Mouse (Mus musculus) kidney, embryonic 14.5 days (tissue): ENCODE measurements around the gene Kcnq2. TPM values are rescaled to one million over a fixed set of nuclear protein-coding genes. Genes with fewer than 3 reads are reported as not detected.

Source experiments
- ATAC-seq: fragments of 200-750 bp; cut with Nextera tagmentation; 2 replicates; pipeline ENCODE4 v1.8.0; 2017; ENCODE audit warnings: moderate number of reproducible peaks, mild to moderate bottlenecking, moderate TSS enrichment, moderate library complexity; ENCODE audit not compliant: low FRiP score, low TSS enrichment
- H3K27ac ChIP-seq: fragments of 300-500 bp; sonication (generic); 2 replicates; pipeline ENCODE4 v1.5.1; 2014; ENCODE audit warnings: low read depth, mild to moderate bottlenecking, low read length, moderate library complexity, mixed read lengths
- H3K27me3 ChIP-seq: fragments of 300-500 bp; sonication (generic); 2 replicates; pipeline ENCODE4 v1.6.1; 2014; ENCODE audit warnings: mild to moderate bottlenecking, low read length; ENCODE audit not compliant: control insufficient read depth, insufficient read depth
- H3K36me3 ChIP-seq: fragments of 300-500 bp; sonication (generic); 2 replicates; pipeline ENCODE4 v1.6.1; 2014; ENCODE audit warnings: low read length, mixed read lengths; ENCODE audit not compliant: control insufficient read depth, insufficient read depth
- H3K4me1 ChIP-seq: fragments of 300-500 bp; sonication (generic); 2 replicates; pipeline ENCODE4 v1.6.1; 2014; ENCODE audit warnings: low read length, mixed read lengths; ENCODE audit not compliant: control insufficient read depth, insufficient read depth
- H3K4me2 ChIP-seq: fragments of 300-500 bp; sonication (generic); replicated peaks from 2 replicates; pipeline ENCODE4 v1.6.1; 2014; ENCODE audit warnings: low read depth, mild to moderate bottlenecking, low read length
- H3K4me3 ChIP-seq: fragments of 300-500 bp; sonication (generic); 2 replicates; pipeline ENCODE4 v1.5.1; 2014; ENCODE audit warnings: mild to moderate bottlenecking, low read length
- H3K9ac ChIP-seq: fragments of 300-500 bp; sonication (generic); 2 replicates; pipeline ENCODE4 v1.6.1; 2014; ENCODE audit warnings: low read depth, mild to moderate bottlenecking, low read length, moderate library complexity
- H3K9me3 ChIP-seq: fragments of 300-500 bp; sonication (generic); 2 replicates; pipeline ENCODE4 v1.6.1; 2016; ENCODE audit warnings: low read length; ENCODE audit not compliant: control insufficient read depth
- WGBS: fragments of 180-500 bp; shearing (Covaris S2); extraction: QIAGEN DNeasy Blood & Tissue Kit; methylation state at CpG from one replicate; pipeline ENCODE4 v1.1.7; 2014; 5-methylcytosine and 5-hydroxymethylcytosine counted together
- polyA plus RNA-seq: library from polyadenylated mRNA; unstranded; fragments of >200 nt; fragmentation: Nextera tagmentation; extraction: Ambion mirVana; gene quantifications from 2 replicates; pipeline ENCODE4 v1.2.1, GENCODE M21; 2014

The Kcnq2 gene
- polyA plus RNA-seq, 1 experiment from 2014 or later = not detected

GRCm38 (mm10) chr2:181071706-181072402, 63.2 kb downstream of the Kcnq2 start:
- 0 out of 2 replicates have a peak, but pooled peaks have one; percentile 52 for ATAC-seq
- WGBS = 57% methylated on average over 7 of the region's 7 CpGs
- Histone ChIP-seq H3K9me3 (no peaks in the 10 kb centered on the region), H3K4me3 (no peak overlapping the region), H3K27ac (no peak overlapping the region), H3K4me2 (no peak overlapping the region), H3K36me3 (no peaks in the 10 kb centered on the region), H3K9ac (no peak overlapping the region), H3K27me3 (no peaks in the 10 kb centered on the region), H3K4me1 (no peaks in the 10 kb centered on the region)

DNA sequence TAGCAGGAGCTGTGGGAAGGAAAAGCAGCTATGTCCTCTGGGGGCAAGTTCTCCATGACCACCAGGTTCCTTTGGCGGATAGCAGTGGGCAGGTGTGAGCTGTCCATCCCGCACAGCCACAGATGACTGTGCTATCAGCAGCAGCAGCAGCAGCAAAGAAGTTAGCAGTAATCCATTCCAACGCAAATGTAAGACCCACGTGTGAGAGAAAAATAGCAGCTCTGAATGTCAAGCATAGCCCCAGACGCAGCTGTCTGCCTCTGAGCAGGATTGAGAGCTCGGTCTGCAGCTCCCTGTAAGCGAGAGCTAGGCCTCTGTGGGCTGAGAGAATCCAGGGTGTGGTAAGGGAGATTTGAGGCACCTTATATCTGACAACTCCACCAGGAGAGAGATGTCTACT, 65.0 kb downstream of the Kcnq2 start:
- no peak overlapping the region for H3K9ac ChIP-seq
- H3K4me2 ChIP-seq = no peak overlapping the region
- no peak overlapping the region for H3K27ac ChIP-seq
- 58% methylated on average over 7 of the region's 7 CpGs for WGBS
- no peaks in the 10 kb centered on the region; the same call in 1 of the 2 replicates for H3K27me3 ChIP-seq
- ATAC-seq = no peak
- H3K4me3 ChIP-seq = no peak overlapping the region
- no peaks in the 10 kb centered on the region for H3K4me1 ChIP-seq
- no peaks in the 10 kb centered on the region for H3K36me3 ChIP-seq
- no peaks in the 10 kb centered on the region for H3K9me3 ChIP-seq

DNA sequence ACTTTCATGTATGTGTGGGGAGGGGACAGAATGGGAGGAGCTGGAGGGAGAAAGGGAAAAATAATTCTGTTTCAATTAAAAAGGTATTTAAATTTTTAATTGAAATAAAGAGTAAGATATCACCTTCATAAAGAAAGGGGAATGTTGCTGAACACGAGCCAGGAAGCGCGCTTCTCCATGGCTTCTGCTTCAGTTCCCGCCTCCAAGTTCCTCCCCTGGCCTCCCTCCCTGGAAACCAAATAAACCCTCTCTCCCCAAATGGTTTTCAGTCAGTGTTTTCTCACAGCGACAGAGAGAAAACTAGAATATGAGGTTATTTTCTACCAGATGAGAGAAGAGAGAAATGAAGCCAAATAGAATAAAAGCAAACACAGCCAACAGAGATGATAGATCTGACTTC, 66.6 kb downstream of the Kcnq2 start:
- no peak overlapping the region for H3K4me2 ChIP-seq
- no peak overlapping the region for H3K4me3 ChIP-seq
- no peak overlapping the region for H3K27ac ChIP-seq
- no peaks in the 10 kb centered on the region for H3K9me3 ChIP-seq
- WGBS = 72% methylated on average over 5 of the region's 5 CpGs
- H3K27me3 ChIP-seq = no peaks in the 10 kb centered on the region; the same call in 1 of the 2 replicates
- H3K4me1 ChIP-seq = no peaks in the 10 kb centered on the region
- no peak for ATAC-seq
- no peaks in the 10 kb centered on the region for H3K36me3 ChIP-seq
- H3K9ac ChIP-seq = no peak overlapping the region

- Histone ChIP-seq H3K27me3 (no peaks in the 10 kb centered on the region; the same call in 1 of the 2 replicates), H3K4me2 (no peak overlapping the region), H3K27ac (no peak overlapping the region), H3K9me3 (no peaks in the 10 kb centered on the region), H3K36me3 (no peaks in the 10 kb centered on the region), H3K4me1 (no peaks in the 10 kb centered on the region), H3K9ac (no peak overlapping the region), H3K4me3 (no peak overlapping the region)
- no peak for ATAC-seq
- 52% methylated on average over 4 of the region's 4 CpGs for WGBS
Measured at GRCm38 (mm10) chr2:181065827-181066226, 69.3 kb downstream of the Kcnq2 start.

- no peaks in the 10 kb centered on the region for H3K36me3 ChIP-seq
- no peak overlapping the region for H3K9ac ChIP-seq
- ATAC-seq = peak; percentile 75; the same call in 1 of the 2 replicates
- no peaks in the 10 kb centered on the region for H3K9me3 ChIP-seq
- no peak overlapping the region for H3K27ac ChIP-seq
- 18% methylated on average over 5 of the region's 5 CpGs for WGBS
- no peak overlapping the region for H3K4me2 ChIP-seq
- no peak overlapping the region for H3K4me3 ChIP-seq
- no peaks in the 10 kb centered on the region for H3K4me1 ChIP-seq
- H3K27me3 ChIP-seq = no peaks in the 10 kb centered on the region; the same call in 1 of the 2 replicates
Measured at GRCm38 (mm10) chr2:181060127-181060526, 75.0 kb downstream of the Kcnq2 start.

GRCm38 (mm10) chr2:181058193-181058592, 76.9 kb downstream of the Kcnq2 start:
- Histone ChIP-seq H3K27ac (no peak overlapping the region), H3K9me3 (no peaks in the 10 kb centered on the region), H3K4me3 (no peak overlapping the region), H3K9ac (no peak overlapping the region), H3K4me1 (no peaks in the 10 kb centered on the region), H3K27me3 (no peaks in the 10 kb centered on the region; the same call in 1 of the 2 replicates), H3K4me2 (no peak overlapping the region), H3K36me3 (no peaks in the 10 kb centered on the region)
- ATAC-seq = no peak
- WGBS = 11% methylated on average over 3 of the region's 3 CpGs

GRCm38 (mm10) chr2:181057341-181057740, 77.8 kb downstream of the Kcnq2 start:
- no peak overlapping the region for H3K4me2 ChIP-seq
- no peaks in the 10 kb centered on the region for H3K36me3 ChIP-seq
- H3K9me3 ChIP-seq = no peaks in the 10 kb centered on the region
- H3K9ac ChIP-seq = no peak overlapping the region
- no peak overlapping the region for H3K4me3 ChIP-seq
- H3K4me1 ChIP-seq = no peaks in the 10 kb centered on the region
- ATAC-seq = no peak
- WGBS = 37% methylated on average over 8 of the region's 8 CpGs
- H3K27me3 ChIP-seq = no peaks in the 10 kb centered on the region; the same call in 1 of the 2 replicates
- no peak overlapping the region for H3K27ac ChIP-seq

- no peak overlapping the region for H3K9ac ChIP-seq
- no peak for ATAC-seq
- no peak overlapping the region for H3K27ac ChIP-seq
- no peak overlapping the region for H3K4me3 ChIP-seq
- no peaks in the 10 kb centered on the region for H3K4me1 ChIP-seq
- no peaks in the 10 kb centered on the region for H3K36me3 ChIP-seq
- no peaks in the 10 kb centered on the region; the same call in 1 of the 2 replicates for H3K27me3 ChIP-seq
- H3K9me3 ChIP-seq = no peaks in the 10 kb centered on the region
- 100% methylated on average over 1 of the region's 1 CpGs for WGBS
- no peak overlapping the region for H3K4me2 ChIP-seq
Measured at GRCm38 (mm10) chr2:181052171-181052570, 82.9 kb downstream of the Kcnq2 start.

DNA sequence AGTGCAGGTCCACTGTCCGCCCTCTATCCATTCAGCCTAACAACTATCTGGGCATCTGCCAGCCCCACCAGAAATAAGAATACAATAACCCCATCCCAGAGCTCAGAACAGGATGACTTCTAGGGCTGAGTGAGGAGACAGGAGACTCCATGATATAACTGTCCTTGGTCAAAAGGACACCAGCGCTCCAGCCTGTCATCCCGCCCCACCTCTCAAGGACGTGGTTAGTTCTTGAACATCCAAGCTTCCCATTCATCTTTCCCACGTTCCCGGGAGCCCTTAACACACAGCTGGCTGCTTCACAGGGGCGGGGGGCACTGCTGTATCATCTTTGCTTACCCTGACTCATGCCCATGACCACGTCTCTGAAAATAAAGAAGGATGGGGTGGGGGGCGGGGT, 86.1 kb downstream of the Kcnq2 start:
- no peaks in the 10 kb centered on the region for H3K9me3 ChIP-seq
- H3K9ac ChIP-seq = no peak overlapping the region
- 73% methylated on average over 9 of the region's 9 CpGs for WGBS
- H3K4me3 ChIP-seq = no peak overlapping the region
- no peak overlapping the region for H3K27ac ChIP-seq
- no peaks in the 10 kb centered on the region for H3K36me3 ChIP-seq
- no peak overlapping the region for H3K4me2 ChIP-seq
- no peaks in the 10 kb centered on the region; the same call in 1 of the 2 replicates for H3K27me3 ChIP-seq
- no peaks in the 10 kb centered on the region for H3K4me1 ChIP-seq
- no peak for ATAC-seq
